Mouse (Mus musculus): ENCODE measurements around the gene Spata5. TPM values are rescaled to one million over a fixed set of nuclear protein-coding genes. Genes with fewer than 3 reads are reported as not detected.

Gene Spata5
- total and polyA plus RNA-seq, 2 experiments from 2014 or later = 11.1 to 18.7 TPM

DNA sequence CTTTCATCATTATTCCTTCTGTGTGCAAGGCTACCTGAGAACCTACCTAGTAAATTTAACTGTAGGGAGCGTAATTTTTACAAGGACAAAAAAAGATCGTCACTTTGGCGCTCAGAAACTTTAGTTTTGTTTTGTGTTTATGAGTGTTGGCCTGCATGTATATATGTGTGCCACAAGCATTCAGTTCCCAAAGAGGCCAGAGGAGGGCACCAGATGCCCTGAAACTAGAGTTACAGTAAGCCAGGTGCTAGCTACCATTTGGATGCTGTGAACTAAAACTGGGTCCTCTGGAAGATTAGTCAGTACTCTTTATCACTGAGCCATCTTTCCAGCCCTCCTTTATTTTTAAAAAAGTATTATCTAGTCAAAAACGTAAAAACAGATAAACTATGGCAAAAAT, 189.2 kb downstream of the Spata5 start:
- WGBS = 79% methylated on average over 4 of the region's 4 CpGs

DNA sequence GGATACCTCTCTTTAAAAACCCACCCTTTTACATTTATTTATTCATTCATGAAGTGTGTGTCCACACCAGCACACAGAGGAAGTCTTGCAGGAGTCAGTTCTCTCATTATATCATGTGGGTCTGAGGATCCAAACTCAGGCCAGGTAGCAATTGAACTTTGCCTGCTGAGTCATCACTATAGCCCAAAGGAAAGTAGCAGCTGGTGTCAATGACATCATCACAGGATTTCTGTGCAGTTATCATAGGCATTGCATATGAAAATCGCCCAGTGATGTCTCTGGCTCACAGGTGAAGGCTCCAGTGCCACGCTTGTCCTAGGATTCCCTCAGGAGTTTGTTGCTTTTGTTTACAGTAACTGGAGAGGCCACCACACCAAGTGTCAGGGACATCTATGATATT, 191.0 kb downstream of the Spata5 start:
- Histone ChIP-seq H3K4me1 (ENCODE audit: control insufficient read depth, insufficient read depth) (no peaks in the 10 kb centered on the region), H3K27me3 (ENCODE audit: control insufficient read depth, insufficient read depth, low read length) (no peaks in the 10 kb centered on the region), H3K4me3 (ENCODE audit: low read depth, low read length) (no peak overlapping the region), H3K4me2 (ENCODE audit: low read depth, low read length) (no peak overlapping the region), H3K9ac (replicated peaks; ENCODE audit: low read depth, low read length) (no peak overlapping the region), H3K27ac (ENCODE audit: low read depth) (no peak overlapping the region), H3K36me3 (replicated peaks; ENCODE audit: control insufficient read depth, insufficient read depth, low read length) (no peaks in the 10 kb centered on the region), H3K9me3 (replicated peaks; ENCODE audit: control insufficient read depth, low read length) (0 out of 2 replicates have a peak, but pooled peaks cover 8% of the 10 kb centered on the region)
- ATAC-seq (ENCODE audit: insufficient read depth, low read depth) (no peak), DNase-seq (ENCODE audit: low spot score) (no peak)
- 92% methylated on average over 2 of the region's 2 CpGs for WGBS
- TF ChIP-seq CTCF (IDR thresholded peaks at IDR 0.05; ENCODE audit: low read depth) (no peak), EP300 (IDR thresholded peaks at IDR 0.05; ENCODE audit: low read depth) (no peak)

More for the DNA sequence above, 189.2 kb downstream of the Spata5 start:
- no peak overlapping the region for H3K4me2 ChIP-seq (ENCODE audit: low read depth, low read length)
- H3K9me3 ChIP-seq (replicated peaks; ENCODE audit: control insufficient read depth, low read length) = 0 out of 2 replicates have a peak, but pooled peaks cover 8% of the 10 kb centered on the region
- no peak overlapping the region for H3K4me3 ChIP-seq (ENCODE audit: low read depth, low read length)
- no peak overlapping the region for H3K27ac ChIP-seq (ENCODE audit: low read depth)
- no peak for DNase-seq (ENCODE audit: low spot score)
- H3K4me1 ChIP-seq (ENCODE audit: control insufficient read depth, insufficient read depth) = no peaks in the 10 kb centered on the region
- H3K36me3 ChIP-seq (replicated peaks; ENCODE audit: control insufficient read depth, insufficient read depth, low read length) = no peaks in the 10 kb centered on the region
- no peak overlapping the region for H3K9ac ChIP-seq (replicated peaks; ENCODE audit: low read depth, low read length)
- TF ChIP-seq CTCF (IDR thresholded peaks at IDR 0.05; ENCODE audit: low read depth) (no peak), EP300 (IDR thresholded peaks at IDR 0.05; ENCODE audit: low read depth) (no peak)
- no peaks in the 10 kb centered on the region for H3K27me3 ChIP-seq (ENCODE audit: control insufficient read depth, insufficient read depth, low read length)
- no peak for ATAC-seq (ENCODE audit: insufficient read depth, low read depth)

DNA sequence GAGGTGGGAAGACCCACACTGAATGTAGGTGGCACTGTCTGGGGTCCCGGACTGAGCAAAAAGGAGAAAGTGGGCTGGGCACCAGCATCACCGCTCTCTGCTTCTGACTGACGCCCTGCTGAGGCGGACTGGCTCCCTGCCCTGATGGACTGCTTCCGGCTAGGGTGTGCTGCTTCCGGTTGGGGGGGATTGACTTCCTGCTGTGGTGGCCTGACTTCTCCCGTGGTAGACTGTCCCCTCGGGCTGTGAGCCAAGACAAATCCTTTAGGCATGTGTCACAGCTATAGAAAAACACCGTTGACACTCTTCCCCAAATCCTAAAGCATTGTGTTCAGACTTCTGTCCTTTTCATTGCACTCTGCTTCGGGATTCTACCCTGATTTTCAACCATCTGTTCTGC, 194.0 kb downstream of the Spata5 start:
- DNase-seq (ENCODE audit: low spot score) (peak; percentile 39), ATAC-seq (ENCODE audit: insufficient read depth, low read depth) (peak; percentile 82)
- H3K27ac ChIP-seq (ENCODE audit: low read depth) = no peak overlapping the region
- WGBS = 38% methylated on average over 10 of the region's 10 CpGs
- 0 out of 2 replicates have a peak, but pooled peaks cover 8% of the 10 kb centered on the region for H3K9me3 ChIP-seq (replicated peaks; ENCODE audit: control insufficient read depth, low read length)
- no peak overlapping the region for H3K9ac ChIP-seq (replicated peaks; ENCODE audit: low read depth, low read length)
- H3K36me3 ChIP-seq (replicated peaks; ENCODE audit: control insufficient read depth, insufficient read depth, low read length) = no peaks in the 10 kb centered on the region
- H3K4me2 ChIP-seq (ENCODE audit: low read depth, low read length) = no peak overlapping the region
- no peak overlapping the region for H3K4me3 ChIP-seq (ENCODE audit: low read depth, low read length)
- TF ChIP-seq EP300 (IDR thresholded peaks at IDR 0.05; ENCODE audit: low read depth) (no peak), CTCF (IDR thresholded peaks at IDR 0.05; ENCODE audit: low read depth) (no peak)
- no peaks in the 10 kb centered on the region for H3K4me1 ChIP-seq (ENCODE audit: control insufficient read depth, insufficient read depth)
- no peaks in the 10 kb centered on the region for H3K27me3 ChIP-seq (ENCODE audit: control insufficient read depth, insufficient read depth, low read length)

DNA sequence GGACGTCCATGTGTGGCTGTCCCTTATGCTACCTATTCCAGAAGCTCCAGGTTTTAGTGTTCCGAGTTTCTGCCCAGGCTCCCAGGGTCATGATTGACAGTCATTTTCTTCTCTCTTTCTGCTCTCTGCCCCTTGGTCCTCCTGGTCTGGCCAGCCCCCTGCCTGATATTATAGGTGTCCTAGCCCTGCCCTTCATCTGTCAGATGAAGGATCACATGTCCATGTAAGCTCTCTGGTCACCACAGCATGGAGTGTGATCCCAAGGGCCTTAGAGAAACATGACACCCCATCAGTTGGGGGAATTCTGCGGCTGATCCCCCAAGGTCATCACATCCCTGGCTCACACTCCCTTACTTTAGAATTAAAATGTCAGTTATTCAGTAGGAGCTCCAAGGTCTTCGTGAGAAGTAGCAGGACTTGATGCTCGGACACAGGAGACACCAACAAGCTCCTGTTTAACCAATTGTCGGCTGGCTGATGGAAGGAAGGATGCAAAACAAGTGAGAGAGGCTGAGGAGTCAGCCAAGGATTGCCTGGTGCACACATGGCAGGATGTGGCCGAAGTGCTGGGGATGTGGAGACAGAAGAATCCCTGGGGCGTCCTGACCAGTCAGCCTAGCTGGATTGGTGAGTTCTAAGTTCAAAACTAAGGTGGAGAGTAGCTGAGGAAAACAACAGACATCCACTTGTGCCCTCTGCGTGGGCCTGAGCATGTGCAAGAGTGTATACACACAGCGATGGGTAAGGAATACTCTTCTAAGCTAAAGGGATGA, 195.4 kb downstream of the Spata5 start:
- no peaks in the 10 kb centered on the region for H3K4me1 ChIP-seq (ENCODE audit: control insufficient read depth, insufficient read depth)
- no peaks in the 10 kb centered on the region for H3K27me3 ChIP-seq (ENCODE audit: control insufficient read depth, insufficient read depth, low read length)
- no peak overlapping the region for H3K4me3 ChIP-seq (ENCODE audit: low read depth, low read length)
- no peak overlapping the region for H3K27ac ChIP-seq (ENCODE audit: low read depth)
- DNase-seq (ENCODE audit: low spot score) (no peak), ATAC-seq (ENCODE audit: insufficient read depth, low read depth) (no peak)
- no peak overlapping the region for H3K4me2 ChIP-seq (ENCODE audit: low read depth, low read length)
- WGBS = 74% methylated on average over 10 of the region's 10 CpGs
- H3K9ac ChIP-seq (replicated peaks; ENCODE audit: low read depth, low read length) = no peak overlapping the region
- H3K36me3 ChIP-seq (replicated peaks; ENCODE audit: control insufficient read depth, insufficient read depth, low read length) = no peaks in the 10 kb centered on the region
- TF ChIP-seq EP300 (IDR thresholded peaks at IDR 0.05; ENCODE audit: low read depth) (no peak), CTCF (IDR thresholded peaks at IDR 0.05; ENCODE audit: low read depth) (no peak)
- H3K9me3 ChIP-seq (replicated peaks; ENCODE audit: control insufficient read depth, low read length) = no peaks in the 10 kb centered on the region

DNA sequence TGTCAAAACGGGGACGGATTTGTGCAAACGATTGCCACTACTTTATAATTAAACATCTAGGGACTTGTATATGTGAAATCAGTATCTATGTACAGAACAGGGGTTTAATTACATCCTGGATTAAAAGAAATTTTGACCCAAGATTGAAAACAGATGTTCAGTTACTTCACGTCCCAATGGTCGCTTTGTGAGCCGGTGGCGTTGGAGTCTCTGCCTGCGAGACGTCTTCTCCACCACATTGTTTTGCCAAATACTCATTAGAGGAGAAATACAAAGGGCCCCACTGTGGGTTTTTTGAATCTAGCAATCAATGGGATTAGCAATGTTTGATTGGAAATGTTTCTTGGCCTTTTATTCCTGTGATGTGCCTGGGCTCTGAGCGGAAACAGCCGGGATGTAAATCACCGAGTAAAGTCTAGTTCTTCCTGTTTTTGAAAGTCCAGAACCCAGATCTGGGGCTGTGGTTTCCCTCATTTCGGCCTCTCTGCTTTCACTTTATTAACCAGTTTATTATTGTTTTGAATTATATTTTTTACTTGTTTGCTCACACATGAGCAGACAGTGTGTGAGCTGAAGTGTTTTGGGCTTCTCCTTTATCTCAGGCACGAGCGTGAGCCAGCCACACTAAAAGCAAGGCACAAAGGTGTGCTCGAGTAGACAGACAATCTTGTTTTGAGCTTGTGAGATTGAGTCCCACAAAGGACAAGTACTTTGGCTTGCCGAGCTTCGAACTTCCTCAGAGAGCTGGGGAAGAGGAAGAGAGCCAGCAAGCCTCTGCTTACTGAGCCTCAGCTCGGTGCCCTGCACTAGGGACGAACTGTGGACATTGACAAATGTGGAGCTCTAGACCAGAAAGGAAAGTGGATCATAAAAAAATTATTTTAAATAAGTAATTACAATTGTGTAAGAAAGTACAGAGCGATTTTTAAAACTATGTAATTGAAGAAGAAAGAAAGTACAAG, 197.2 kb downstream of the Spata5 start:
- TF ChIP-seq EP300 (IDR thresholded peaks at IDR 0.05; ENCODE audit: low read depth) = no peak
- no peak for TF ChIP-seq CTCF (IDR thresholded peaks at IDR 0.05; ENCODE audit: low read depth)
- no peaks in the 10 kb centered on the region for H3K4me1 ChIP-seq (ENCODE audit: control insufficient read depth, insufficient read depth)
- WGBS = 78% methylated on average over 21 of the region's 21 CpGs
- H3K4me3 ChIP-seq (ENCODE audit: low read depth, low read length) = no peak overlapping the region
- no peak overlapping the region for H3K9ac ChIP-seq (replicated peaks; ENCODE audit: low read depth, low read length)
- no peak for DNase-seq (ENCODE audit: low spot score)
- no peak overlapping the region for H3K4me2 ChIP-seq (ENCODE audit: low read depth, low read length)
- 0 out of 2 replicates have a peak, but pooled peaks cover 1% of the 10 kb centered on the region for H3K9me3 ChIP-seq (replicated peaks; ENCODE audit: control insufficient read depth, low read length)
- no peak overlapping the region for H3K27ac ChIP-seq (ENCODE audit: low read depth)
- H3K36me3 ChIP-seq (replicated peaks; ENCODE audit: control insufficient read depth, insufficient read depth, low read length) = no peaks in the 10 kb centered on the region
- no peaks in the 10 kb centered on the region for H3K27me3 ChIP-seq (ENCODE audit: control insufficient read depth, insufficient read depth, low read length)
- ATAC-seq (ENCODE audit: insufficient read depth, low read depth) = no peak

Other genes starting within 250 kb of the Spata5 start
- gene Il21, start 187.3 kb upstream of the Spata5 start, total RNA-seq (2014; rRNA removed; ENCODE audit: low replicate concordance) = not detected in 2 replicates
- gene Il21, start 187.3 kb upstream of the Spata5 start, polyA plus RNA-seq (2015; fragmentation: Nextera tagmentation; extraction: Ambion mirVana) = not detected in 2 replicates
- 0.73 and 4.9 TPM in 2 replicates for gene Bbs12, start 107.3 kb upstream of the Spata5 start, total RNA-seq (2014; rRNA removed; ENCODE audit: low replicate concordance)
- 3.1 TPM in 2 replicates for gene Bbs12, start 107.3 kb upstream of the Spata5 start, polyA plus RNA-seq (2015; fragmentation: Nextera tagmentation; extraction: Ambion mirVana)
- 0.04 TPM in 1 of 2 replicates, not detected in the other for gene Cetn4, start 107.2 kb upstream of the Spata5 start, total RNA-seq (2014; rRNA removed; ENCODE audit: low replicate concordance)
- 1.2 and 1.5 TPM in 2 replicates for gene Cetn4, start 107.2 kb upstream of the Spata5 start, polyA plus RNA-seq (2015; fragmentation: Nextera tagmentation; extraction: Ambion mirVana)
- 2.2 and 3.4 TPM in 2 replicates for gene Fgf2, start 71.5 kb upstream of the Spata5 start, total RNA-seq (2014; rRNA removed; ENCODE audit: low replicate concordance)
- gene Fgf2, start 71.5 kb upstream of the Spata5 start, polyA plus RNA-seq (2015; fragmentation: Nextera tagmentation; extraction: Ambion mirVana) = 0.86 and 1.1 TPM in 2 replicates
- gene Nudt6, start 315 bp downstream of the Spata5 start, total RNA-seq (2014; rRNA removed; ENCODE audit: low replicate concordance) = 9.8 and 38.8 TPM in 2 replicates
- 23.6 and 25.4 TPM in 2 replicates for gene Nudt6, start 315 bp downstream of the Spata5 start, polyA plus RNA-seq (2015; fragmentation: Nextera tagmentation; extraction: Ambion mirVana)
- gene Spry1, start 220.1 kb downstream of the Spata5 start, total RNA-seq (2014; rRNA removed; ENCODE audit: low replicate concordance) = 39.2 and 39.6 TPM in 2 replicates
- 4.8 and 5.4 TPM in 2 replicates for gene Spry1, start 220.1 kb downstream of the Spata5 start, polyA plus RNA-seq (2015; fragmentation: Nextera tagmentation; extraction: Ambion mirVana)

All from heart, postnatal 0 days (tissue).